Comparison of ENCODE assay signal across 8 mouse cellular contexts in genomic region chr9:65020991-65021886, GRCm38 (mm10). TPM values are rescaled to one million over a fixed set of nuclear protein-coding genes. Genes with fewer than 3 reads are reported as not detected.
DNase-seq lines count a peak whose midpoint lies in the region; ATAC-seq and TF ChIP-seq lines count a peak whose summit lies in the region.

Gene Hacd3 (minus strand): TSS chr9:65021693.

- TF ChIP-seq POLR2A in small intestine, adult 2 months (IDR thresholded peaks at IDR 0.05; ENCODE audit: low read depth, low read length): peak; percentile 80

- peak within 1 kb of the TSS; percentile 98 for H3K4me3 ChIP-seq in embryonic facial prominence, embryonic 13.5 days
- peak within 1 kb of the TSS; percentile 99 for H3K4me3 ChIP-seq in limb, embryonic 10.5 days
- peak within 1 kb of the TSS; percentile 93 for H3K4me3 ChIP-seq in midbrain, embryonic 12.5 days
- H3K4me3 ChIP-seq in small intestine, adult 2 months (ENCODE audit: low read depth, low read length): peak within 1 kb of the TSS; percentile 84

- peak within 1 kb of the TSS; percentile 86 for H3K27ac ChIP-seq in embryonic facial prominence, embryonic 13.5 days
- H3K27ac ChIP-seq in limb, embryonic 10.5 days: peak within 1 kb of the TSS; percentile 93
- H3K27ac ChIP-seq in midbrain, embryonic 12.5 days (replicated peaks): peak within 1 kb of the TSS; percentile 90
- H3K27ac ChIP-seq in small intestine, adult 2 months (ENCODE audit: insufficient read depth, low read depth, low read length): peak within 1 kb of the TSS; percentile 87

- TF ChIP-seq CTCF in small intestine, adult 2 months (IDR thresholded peaks at IDR 0.05; ENCODE audit: extremely low read depth, insufficient read length, insufficient replicate concordance, low read depth, low read length): no peak

- WGBS in embryonic facial prominence, embryonic 13.5 days: under 1% methylated on average over 81 of the region's 81 CpGs
- WGBS in limb, embryonic 10.5 days: under 1% methylated on average over 81 of the region's 81 CpGs
- under 1% methylated on average over 81 of the region's 81 CpGs for WGBS in midbrain, embryonic 12.5 days
- WGBS in small intestine, adult 2 months: under 1% methylated on average over 81 of the region's 81 CpGs

- ATAC-seq in embryonic facial prominence, embryonic 13.5 days (ENCODE audit: insufficient number of reproducible peaks, insufficient read depth, low FRiP score, low TSS enrichment, low read depth): peak; percentile 90
- ATAC-seq in midbrain, embryonic 12.5 days (ENCODE audit: low FRiP score, low read depth): peak; percentile 93

- H3K27me3 ChIP-seq in embryonic facial prominence, embryonic 13.5 days: no peaks in the 10 kb centered on the region
- H3K27me3 ChIP-seq in limb, embryonic 10.5 days (ENCODE audit: low read depth, poor library complexity, severe bottlenecking): no peaks in the 10 kb centered on the region
- peaks cover 18% of the 10 kb centered on the region for H3K27me3 ChIP-seq in midbrain, embryonic 12.5 days
- no peaks in the 10 kb centered on the region for H3K27me3 ChIP-seq in small intestine, adult 2 months (ENCODE audit: control insufficient read depth, insufficient read depth, low read length)

- H3K9me3 ChIP-seq in embryonic facial prominence, embryonic 13.5 days: no peaks in the 10 kb centered on the region
- no peaks in the 10 kb centered on the region for H3K9me3 ChIP-seq in limb, embryonic 10.5 days (replicated peaks)
- no peaks in the 10 kb centered on the region for H3K9me3 ChIP-seq in midbrain, embryonic 12.5 days

- peak within 1 kb of the TSS; percentile 87 for H3K4me2 ChIP-seq in embryonic facial prominence, embryonic 13.5 days
- H3K4me2 ChIP-seq in midbrain, embryonic 12.5 days (replicated peaks): peak within 1 kb of the TSS; percentile 86

- DNase-seq in 3134 (ENCODE audit: extremely low read depth, insufficient read length, low spot score): peak; percentile 87
- DNase-seq in adrenal gland, postnatal 4 days (ENCODE audit: low spot score in 2 of 2): peak; percentile 71 to 85
- DNase-seq in heart, adult 18-20 months: peak; percentile 90 to 93
- peak; percentile 91 for DNase-seq in kidney, adult 18-20 months
- peak; percentile 96 for DNase-seq in limb, embryonic 10.5 days (ENCODE audit: low spot score)

- peaks cover 36% of the 10 kb centered on the region for H3K4me1 ChIP-seq in embryonic facial prominence, embryonic 13.5 days
- peaks cover 39% of the 10 kb centered on the region for H3K4me1 ChIP-seq in limb, embryonic 10.5 days
- peaks cover 55% of the 10 kb centered on the region for H3K4me1 ChIP-seq in midbrain, embryonic 12.5 days
- peaks cover 23% of the 10 kb centered on the region for H3K4me1 ChIP-seq in small intestine, adult 2 months (ENCODE audit: control insufficient read depth, insufficient read depth, insufficient read length, low read length)

- H3K9ac ChIP-seq in embryonic facial prominence, embryonic 13.5 days: peak within 1 kb of the TSS; percentile 96
- peak within 1 kb of the TSS; percentile 93 for H3K9ac ChIP-seq in midbrain, embryonic 12.5 days (replicated peaks)

- H3K36me3 ChIP-seq in embryonic facial prominence, embryonic 13.5 days: no peaks in the 10 kb centered on the region
- peaks cover under 1% of the 10 kb centered on the region for H3K36me3 ChIP-seq in limb, embryonic 10.5 days
- H3K36me3 ChIP-seq in midbrain, embryonic 12.5 days: no peaks in the 10 kb centered on the region
- H3K36me3 ChIP-seq in small intestine, adult 2 months (ENCODE audit: control insufficient read depth, insufficient read depth, low read length): no peaks in the 10 kb centered on the region

RNA-seq across cellular contexts. Expression of gene Hacd3, which starts in this region (rescaled TPM):
- total RNA-seq in adrenal gland, postnatal 4 days (2021): 100 to 1,000 TPM; 201 to 209 TPM
- 91.3 and 92.1 TPM in 2 replicates for polyA plus RNA-seq in embryonic facial prominence, embryonic 13.5 days (2015; fragmentation: Nextera tagmentation; extraction: Ambion mirVana)
- total RNA-seq in heart, adult 18-20 months (2021): 10 to 100 TPM; 16.7 to 18.0 TPM
- 99.9 and 105 TPM in 2 replicates for polyA plus RNA-seq in limb, embryonic 10.5 days (2016; fragmentation: Nextera tagmentation; extraction: Ambion mirVana)
- polyA plus RNA-seq in midbrain, embryonic 12.5 days (2016; fragmentation: Nextera tagmentation; extraction: Ambion mirVana): 148 and 157 TPM in 2 replicates
- 12.6 and 17.2 TPM in 2 replicates for polyA plus RNA-seq in small intestine, adult 2 months (2012; rRNA removed)

Comparison
In these comparisons a context has a peak if more than half of its experiments do, and no peak if none do; other contexts are left out.
1. Peak in every context shown above with its lines: DNase-seq, ATAC-seq, H3K4me3 ChIP-seq and H3K27ac ChIP-seq.
2. RNA of gene Hacd3 (total RNA-seq): 201 to 209 TPM in adrenal gland, postnatal 4 days; 16.7 to 18.0 TPM in heart, adult 18-20 months; every median in the first group is over 10 times any median in the second.